Mouse (Mus musculus) liver, adult 2 months (tissue): ENCODE results near the gene Xpo5.

ENCODE experiments used
- CTCF ChIP-seq: fragments of 200-500 bp; IDR thresholded peaks from 2 replicates; pipeline ENCODE4 v1.5.1; 2011; ENCODE audit warnings: low read depth, low read length, control low read depth
- POLR2A ChIP-seq: fragments of 200-500 bp; IDR thresholded peaks from 2 replicates; pipeline ENCODE4 v1.6.1; 2011; ENCODE audit warnings: low read length, control low read depth; ENCODE audit not compliant: insufficient read depth; ENCODE audit errors: extremely low read depth

- TF ChIP-seq POLR2A (no peak), CTCF (no peak)
Observed at GRCm38 (mm10) chr17:46243624-46244023, 41.0 kb downstream of the Xpo5 start.
